Mouse (Mus musculus) MEL (cell line): ENCODE results near the gene Gpc5. TPM values are rescaled to one million over a fixed set of nuclear protein-coding genes. Genes with fewer than 3 reads are reported as not detected.

Experiments
- DNase-seq: peaks from one replicate; pipeline ENCODE4 v3.0.0; 2011; ENCODE audit warnings: low read depth, low spot score
- H3K27ac ChIP-seq: 2 replicates; pipeline ENCODE4 v1.5.1; 2012; ENCODE audit warnings: low read depth, mild to moderate bottlenecking, control low read depth, low read length, moderate library complexity; ENCODE audit not compliant: control insufficient read depth
- H3K27me3 ChIP-seq, 2 experiments: fragments of 150-350 bp in 1 of 2; sonication (generic) in 1 of 2; 2 replicates each; pipeline ENCODE4 v1.6.1; 2012; ENCODE audit warnings: low read length in 2 of 2, mild to moderate bottlenecking in 2 of 2, improper control_type of control experiment in 1 of 2, moderate library complexity in 1 of 2; ENCODE audit not compliant: insufficient read depth in 2 of 2, control insufficient read depth in 1 of 2
- H3K36me3 ChIP-seq, 2 experiments: 2 replicates each; pipeline ENCODE4 v1.6.1; 2012 to 2014; ENCODE audit warnings: low read length in 2 of 2, improper control_type of control experiment in 1 of 2, inconsistent platforms in 1 of 2, mild to moderate bottlenecking in 1 of 2; ENCODE audit not compliant: insufficient read depth in 2 of 2, control insufficient read depth in 1 of 2
- H3K4me1 ChIP-seq, 2 experiments: fragments of 150-350 bp in 1 of 2; sonication (generic) in 1 of 2; 2 replicates each; pipeline ENCODE4 v1.6.1; 2012; ENCODE audit warnings: low read length in 2 of 2, improper control_type of control experiment in 1 of 2, mild to moderate bottlenecking in 1 of 2; ENCODE audit not compliant: insufficient read depth in 2 of 2, control insufficient read depth in 1 of 2
- H3K4me3 ChIP-seq, 2 experiments: fragments of 150-350 bp in 1 of 2; sonication (generic) in 1 of 2; 2 replicates each; pipeline ENCODE4 v1.5.1; 2012; ENCODE audit warnings: low read depth in 2 of 2, low read length in 2 of 2, mild to moderate bottlenecking in 2 of 2, moderate library complexity in 2 of 2, control low read depth in 1 of 2, improper control_type of control experiment in 1 of 2; ENCODE audit not compliant: control insufficient read depth in 1 of 2, insufficient read depth in 1 of 2
- H3K79me2 ChIP-seq: 2 replicates; pipeline ENCODE4 v1.6.1; 2012; ENCODE audit warnings: mild to moderate bottlenecking, low read length, moderate library complexity; ENCODE audit not compliant: control insufficient read depth, poor library complexity, insufficient read depth
- H3K9ac ChIP-seq: 2 replicates; pipeline ENCODE4 v1.6.1; 2012; ENCODE audit warnings: low read depth, mild to moderate bottlenecking, control low read depth, low read length, moderate library complexity; ENCODE audit not compliant: control insufficient read depth, poor library complexity, severe bottlenecking
- H3K9me3 ChIP-seq: fragments of 150-350 bp; sonication (generic); replicated peaks from 2 replicates; pipeline ENCODE4 v1.6.1; 2012; ENCODE audit warnings: mild to moderate bottlenecking, low read length, improper control_type of control experiment, moderate library complexity; ENCODE audit not compliant: insufficient read depth
- BHLHE40 ChIP-seq: IDR thresholded peaks from 2 replicates; pipeline ENCODE4 v1.6.1; 2012; ENCODE audit warnings: low read depth, mild to moderate bottlenecking, inconsistent platforms, low read length, improper control_type of control experiment, borderline replicate concordance
- E2F4 ChIP-seq: IDR thresholded peaks from 2 replicates; pipeline ENCODE4 v1.6.1; 2011; ENCODE audit warnings: low read depth, low read length, improper control_type of control experiment, borderline replicate concordance
- ELF1 ChIP-seq: IDR thresholded peaks from 2 replicates; pipeline ENCODE4 v1.6.1; 2014; ENCODE audit warnings: low read depth, mild to moderate bottlenecking, inconsistent platforms, low read length, improper control_type of control experiment, moderate library complexity
- HCFC1 ChIP-seq: IDR thresholded peaks from 2 replicates; pipeline ENCODE4 v1.6.1; 2012; ENCODE audit warnings: low read depth, mild to moderate bottlenecking, inconsistent platforms, low read length, improper control_type of control experiment, moderate library complexity
- KAT2A ChIP-seq: conservative IDR thresholded peaks from 2 replicates; pipeline ENCODE4 v1.6.1; 2012; ENCODE audit warnings: low read depth, low read length, improper control_type of control experiment, inconsistent platforms
- MAFK ChIP-seq: IDR thresholded peaks from 2 replicates; pipeline ENCODE4 v1.6.1; 2011; ENCODE audit warnings: low read depth, mild to moderate bottlenecking, low read length, improper control_type of control experiment, borderline replicate concordance
- MAX ChIP-seq: IDR thresholded peaks from 2 replicates; pipeline ENCODE4 v1.6.1; 2011; ENCODE audit warnings: low read length, improper control_type of control experiment
- MEF2A ChIP-seq: IDR thresholded peaks from 2 replicates; pipeline ENCODE4 v1.6.1; 2014; ENCODE audit warnings: low read depth, mild to moderate bottlenecking, inconsistent platforms, low read length, improper control_type of control experiment; ENCODE audit not compliant: poor library complexity, insufficient replicate concordance, severe bottlenecking; ENCODE audit errors: extremely low read depth
- MYB ChIP-seq: IDR thresholded peaks from 2 replicates; pipeline ENCODE4 v1.6.1; 2011; ENCODE audit warnings: mild to moderate bottlenecking, low read depth, low read length, improper control_type of control experiment
- NELFE ChIP-seq: IDR thresholded peaks from 2 replicates; pipeline ENCODE4 v1.6.1; 2011; ENCODE audit warnings: low read depth, low read length, improper control_type of control experiment
- POLR2AphosphoS2 ChIP-seq: IDR thresholded peaks from 2 replicates; pipeline ENCODE4 v1.6.1; 2011; ENCODE audit warnings: low read length, improper control_type of control experiment
- POLR2AphosphoS5 ChIP-seq: IDR thresholded peaks from 2 replicates; pipeline ENCODE4 v1.6.1; 2012; ENCODE audit warnings: low read depth, borderline replicate concordance, mild to moderate bottlenecking, inconsistent platforms, low read length, moderate library complexity, mixed read lengths
- SMC3 ChIP-seq: IDR thresholded peaks from 2 replicates; pipeline ENCODE4 v1.6.1; 2011; ENCODE audit warnings: low read depth, low read length, improper control_type of control experiment
- TCF12 ChIP-seq: IDR thresholded peaks from 2 replicates; pipeline ENCODE4 v1.6.1; 2014; ENCODE audit warnings: low read depth, mild to moderate bottlenecking, inconsistent platforms, low read length, improper control_type of control experiment, moderate library complexity
- USF2 ChIP-seq, 2 experiments: IDR thresholded peaks; 2 replicates each; pipeline ENCODE4 v1.6.1; 2011 to 2012; ENCODE audit warnings: improper control_type of control experiment in 2 of 2, low read length in 2 of 2, borderline replicate concordance in 1 of 2, inconsistent platforms in 1 of 2, low read depth in 1 of 2, mild to moderate bottlenecking in 1 of 2; ENCODE audit not compliant: insufficient read depth in 1 of 2
- ZMIZ1 ChIP-seq: IDR thresholded peaks from 2 replicates; pipeline ENCODE4 v1.6.1; 2012; ENCODE audit warnings: low read depth, mild to moderate bottlenecking, inconsistent platforms, low read length, improper control_type of control experiment, moderate library complexity
- polyA plus RNA-seq, 2 experiments: library from polyadenylated mRNA; stranded (reverse) in 1 of 2; unstranded in 1 of 2; fragments of >175 nt in 1 of 2; fragments of >200 nt in 1 of 2; gene quantifications; 2 replicates each; pipeline versions ENCODE4 v1.2.1 to v1.2.4; 2012; ENCODE audit warnings: low replicate concordance in 2 of 2, low read depth in 1 of 2; ENCODE audit not compliant: insufficient read length in 2 of 2, insufficient read depth in 1 of 2, missing spikeins in 1 of 2
- total RNA-seq: library from RNA; depleted of rRNA; stranded (reverse); fragments of 300-350 nt; gene quantifications from 2 replicates; pipeline ENCODE4 v1.2.3, GENCODE M21; 2012

Gpc5 gene
- total and polyA plus RNA-seq, 3 experiments, result not detected

DNA sequence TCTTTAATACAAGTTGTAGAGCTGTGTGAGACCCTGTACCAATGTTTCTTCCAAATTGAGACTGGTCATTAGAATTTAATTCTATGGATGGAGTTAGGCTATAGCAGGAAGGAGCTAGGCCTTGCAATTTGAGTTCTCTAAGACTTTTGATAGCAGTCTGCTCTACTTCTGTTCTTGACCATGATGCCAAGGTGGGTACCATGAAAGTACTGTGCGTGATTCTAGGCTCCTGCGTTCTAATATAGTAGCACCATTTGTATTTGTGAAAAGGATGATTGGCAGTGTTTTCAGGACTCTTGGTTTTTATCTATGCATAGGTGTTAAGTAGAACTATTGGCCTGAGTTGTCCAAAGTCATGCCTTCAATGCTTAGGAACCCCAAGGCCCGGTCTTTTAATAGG lies 44.7 kb upstream of the Gpc5 start:
- Histone ChIP-seq H3K36me3 (peaks cover 48 to 70% of the 10 kb centered on the region in 2 experiments), H3K27me3 (no peaks in the 10 kb centered on the region), H3K9me3 (no peaks in the 10 kb centered on the region), H3K79me2 (peaks cover 31% of the 10 kb centered on the region), H3K4me3 (no peak overlapping the region), H3K4me1 (peaks cover 34 to 38% of the 10 kb centered on the region in 2 experiments), H3K27ac (no peak overlapping the region), H3K9ac (no peak overlapping the region)
- TF ChIP-seq E2F4, result no peak
- TF ChIP-seq KAT2A, result no peak
- TF ChIP-seq TCF12, result no peak
- no peak for TF ChIP-seq USF2 (IDR thresholded peaks at IDR 0.05; ENCODE audit: borderline replicate concordance in 1 of 2, insufficient read depth in 1 of 2, low read depth in 1 of 2, low read length in 2 of 2)
- TF ChIP-seq POLR2AphosphoS2, result no peak
- no peak for TF ChIP-seq MAFK
- no peak for TF ChIP-seq MYB
- no peak for TF ChIP-seq SMC3
- no peak for TF ChIP-seq ELF1
- no peak for TF ChIP-seq MEF2A
- TF ChIP-seq POLR2AphosphoS5, result no peak
- TF ChIP-seq BHLHE40, result no peak
- peak; percentile 81 for DNase-seq

DNA sequence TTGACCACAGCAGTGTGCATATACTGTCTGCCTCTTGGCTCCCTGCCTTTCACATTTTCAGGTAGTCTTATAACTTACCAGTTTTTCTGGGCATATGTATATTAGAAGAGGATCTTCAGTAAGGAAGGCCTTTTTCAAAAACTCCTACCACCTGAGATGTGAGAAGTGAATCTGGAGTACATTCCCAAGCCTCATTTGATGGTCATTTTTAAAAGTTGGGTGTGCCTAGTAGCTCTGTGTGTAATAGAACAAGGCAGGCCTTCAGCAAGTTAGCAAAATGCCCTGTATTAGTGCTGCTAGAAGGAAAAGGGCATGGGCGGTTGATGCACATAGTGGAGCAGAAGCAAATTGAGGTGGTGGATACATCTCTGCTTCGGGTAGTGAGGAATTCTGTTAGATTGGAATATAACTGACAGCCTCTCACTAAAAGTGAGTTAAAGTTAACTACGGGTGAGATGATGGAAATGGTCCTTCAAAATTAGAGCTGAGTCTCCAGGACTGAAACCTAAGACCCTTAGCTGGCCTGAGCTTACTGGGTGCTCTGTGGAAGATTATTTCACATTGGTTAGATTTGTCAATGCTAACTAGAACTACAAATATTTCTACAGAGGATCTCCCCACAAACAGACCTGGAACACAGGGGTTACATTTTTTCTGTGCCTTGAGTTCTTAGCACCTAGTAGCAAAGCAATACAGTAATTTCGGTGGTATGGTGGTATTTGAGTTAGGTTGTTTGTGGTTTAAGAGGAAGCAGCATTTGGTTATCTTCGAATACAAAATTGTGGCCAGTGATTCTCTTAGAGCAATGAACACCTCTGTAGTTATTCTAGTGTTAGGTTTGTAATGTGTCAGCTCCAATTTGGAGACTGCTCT lies 43.8 kb upstream of the Gpc5 start:
- Histone ChIP-seq H3K27me3 (no peaks in the 10 kb centered on the region), H3K9me3 (no peaks in the 10 kb centered on the region), H3K9ac (no peak overlapping the region; the same call in 1 of the 2 replicates), H3K27ac (peak overlapping the region; percentile 2), H3K36me3 (peaks cover 40 to 62% of the 10 kb centered on the region in 2 experiments), H3K79me2 (peaks cover 22% of the 10 kb centered on the region), H3K4me3 (no peak overlapping the region), H3K4me1 (peaks cover 30 to 35% of the 10 kb centered on the region in 2 experiments)
- peak; percentile 94 for DNase-seq
- TF ChIP-seq ZMIZ1, result no peak
- TF ChIP-seq ELF1, result no peak
- no peak for TF ChIP-seq MAX
- TF ChIP-seq HCFC1, result no peak
- TF ChIP-seq POLR2AphosphoS5, result no peak
- no peak for TF ChIP-seq MAFK
- no peak for TF ChIP-seq MYB
- no peak for TF ChIP-seq NELFE
- TF ChIP-seq SMC3, result no peak
- TF ChIP-seq USF2 (IDR thresholded peaks at IDR 0.05; ENCODE audit: borderline replicate concordance in 1 of 2, insufficient read depth in 1 of 2, low read depth in 1 of 2, low read length in 2 of 2), result no peak
